Comparison of ENCODE assay signal across 8 mouse cellular contexts in the genomic region with DNA sequence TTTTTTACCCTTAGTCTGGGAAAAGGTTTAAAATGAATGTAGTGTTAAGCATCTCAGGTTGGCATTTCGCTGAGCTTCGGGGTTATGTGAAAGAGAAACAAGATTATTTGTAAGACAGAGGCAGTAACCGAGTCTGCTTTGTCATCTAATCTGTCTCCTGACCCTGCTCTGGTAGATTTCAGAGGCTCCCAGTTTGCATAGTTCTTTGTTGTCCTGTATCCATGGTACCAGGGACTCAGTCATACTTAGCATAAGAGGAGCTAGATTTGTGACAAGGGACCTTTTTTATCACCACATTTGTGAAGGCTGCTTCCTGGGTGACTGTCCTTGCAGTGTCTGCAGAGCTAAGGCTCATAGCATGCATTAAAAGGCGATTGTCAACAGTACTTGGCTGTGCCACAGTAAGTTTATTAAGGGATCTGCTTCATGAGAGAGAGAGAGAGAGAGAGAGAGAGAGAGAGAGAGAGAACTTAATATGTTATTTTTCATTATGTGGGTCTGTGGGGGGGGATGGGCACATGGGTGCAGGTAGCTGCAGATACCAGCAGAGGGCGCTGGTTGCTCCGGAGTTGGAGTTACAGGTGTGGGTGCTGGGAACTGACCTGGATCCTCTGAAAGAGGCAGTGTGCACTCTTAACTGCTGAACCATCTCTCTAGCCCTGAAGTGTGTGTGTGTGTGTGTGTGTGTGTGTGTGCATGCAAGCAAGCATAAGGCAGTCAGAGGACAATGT. TPM values are rescaled to one million over a fixed set of nuclear protein-coding genes. Genes with fewer than 3 reads are reported as not detected.
DNase-seq lines count a peak whose midpoint lies in the region; ATAC-seq and TF ChIP-seq lines count a peak whose summit lies in the region.

No protein-coding gene starts in this region.

- no peak overlapping the region for H3K9ac ChIP-seq in embryonic facial prominence, embryonic 13.5 days
- no peak overlapping the region for H3K9ac ChIP-seq in liver, embryonic 14.5 days (replicated peaks)

- DNase-seq in embryonic facial prominence, embryonic 10.5 days (ENCODE audit: low spot score) = no peak
- DNase-seq in 3134 (ENCODE audit: extremely low read depth, insufficient read length, low spot score) = peak; percentile 45
- no peak for DNase-seq in liver, embryonic 14.5 days (ENCODE audit: low read depth in 3 of 3, low spot score in 3 of 3)
- peak; percentile 35 for DNase-seq in thymus, postnatal 0 days (ENCODE audit: low spot score)
- DNase-seq in gastrocnemius, postnatal 14 days = no peak
- DNase-seq in ovary, adult 18-20 months (ENCODE audit: low spot score) = no peak

- H3K9me3 ChIP-seq in embryonic facial prominence, embryonic 13.5 days = no peaks in the 10 kb centered on the region
- no peaks in the 10 kb centered on the region for H3K9me3 ChIP-seq in embryonic facial prominence, embryonic 10.5 days
- H3K9me3 ChIP-seq in liver, embryonic 14.5 days (ENCODE audit: control insufficient read depth, low read length) = no peaks in the 10 kb centered on the region

- intact Hi-C loops in gastrocnemius, postnatal 14 days (cut with DNase I; ENCODE audit: low total_unique reads) = no loop called here

- no peak overlapping the region for H3K27ac ChIP-seq in embryonic facial prominence, embryonic 13.5 days
- no peak overlapping the region for H3K27ac ChIP-seq in embryonic facial prominence, embryonic 10.5 days (replicated peaks)
- no peak overlapping the region for H3K27ac ChIP-seq in bone marrow macrophage, adult 2 months (ENCODE audit: insufficient read depth, low read depth, low read length)
- H3K27ac ChIP-seq in liver, embryonic 14.5 days = no peak overlapping the region

- peak overlapping the region; percentile 40 for H3K4me2 ChIP-seq in embryonic facial prominence, embryonic 13.5 days
- no peak overlapping the region for H3K4me2 ChIP-seq in liver, embryonic 14.5 days (ENCODE audit: low read depth)

- no peaks in the 10 kb centered on the region for H3K27me3 ChIP-seq in embryonic facial prominence, embryonic 13.5 days
- peaks cover 20% of the 10 kb centered on the region; the same call in 1 of the 2 replicates for H3K27me3 ChIP-seq in embryonic facial prominence, embryonic 10.5 days (replicated peaks; ENCODE audit: low read depth, poor library complexity, severe bottlenecking)
- no peaks in the 10 kb centered on the region for H3K27me3 ChIP-seq in liver, embryonic 14.5 days (ENCODE audit: control insufficient read depth, insufficient read depth, low read length)

- no peaks in the 10 kb centered on the region for H3K36me3 ChIP-seq in embryonic facial prominence, embryonic 13.5 days
- H3K36me3 ChIP-seq in embryonic facial prominence, embryonic 10.5 days (replicated peaks) = no peaks in the 10 kb centered on the region
- H3K36me3 ChIP-seq in liver, embryonic 14.5 days (replicated peaks; ENCODE audit: control insufficient read depth, insufficient read depth, low read depth) = no peaks in the 10 kb centered on the region

- WGBS in embryonic facial prominence, embryonic 13.5 days = 47% methylated on average over 6 of the region's 6 CpGs
- WGBS in embryonic facial prominence, embryonic 10.5 days = 48% methylated on average over 6 of the region's 6 CpGs
- 35% methylated on average over 6 of the region's 6 CpGs for WGBS in liver, embryonic 14.5 days (ENCODE audit: insufficient replicate concordance)

- 0 out of 2 replicates have a peak, but pooled peaks have one; percentile 12 for TF ChIP-seq CTCF in bone marrow macrophage, adult 2 months (IDR thresholded peaks at IDR 0.05; ENCODE audit: low read depth, low read length)
- TF ChIP-seq CTCF in liver, embryonic 14.5 days (IDR thresholded peaks at IDR 0.05; ENCODE audit: low read depth) = peak; percentile 64

- ATAC-seq in embryonic facial prominence, embryonic 13.5 days (ENCODE audit: insufficient number of reproducible peaks, insufficient read depth, low FRiP score, low TSS enrichment, low read depth) = no peak
- ATAC-seq in liver, embryonic 14.5 days (ENCODE audit: insufficient read depth) = no peak

- no peak overlapping the region for H3K4me3 ChIP-seq in embryonic facial prominence, embryonic 13.5 days
- H3K4me3 ChIP-seq in embryonic facial prominence, embryonic 10.5 days = no peak overlapping the region
- no peak overlapping the region for H3K4me3 ChIP-seq in bone marrow macrophage, adult 2 months (ENCODE audit: insufficient read depth, low read length)
- H3K4me3 ChIP-seq in liver, embryonic 14.5 days (ENCODE audit: insufficient read depth in 1 of 2, low read depth in 2 of 2, low read length in 2 of 2) = no peak overlapping the region

- no peak for TF ChIP-seq POLR2A in bone marrow macrophage, adult 2 months (IDR thresholded peaks at IDR 0.05; ENCODE audit: borderline replicate concordance, low read depth, low read length)

- peaks cover 32% of the 10 kb centered on the region for H3K4me1 ChIP-seq in embryonic facial prominence, embryonic 13.5 days
- H3K4me1 ChIP-seq in embryonic facial prominence, embryonic 10.5 days = peaks cover 52% of the 10 kb centered on the region
- H3K4me1 ChIP-seq in bone marrow macrophage, adult 2 months (ENCODE audit: control insufficient read depth, insufficient read depth, low read length) = 0 out of 2 replicates have a peak, but pooled peaks cover 3% of the 10 kb centered on the region
- no peaks in the 10 kb centered on the region for H3K4me1 ChIP-seq in liver, embryonic 14.5 days (replicated peaks; ENCODE audit: control insufficient read depth in 2 of 2, insufficient read depth in 2 of 2, low read length in 1 of 2)

- TF ChIP-seq EP300 in liver, embryonic 14.5 days (IDR thresholded peaks at IDR 0.05; ENCODE audit: low read depth) = no peak

RNA-seq across cellular contexts. Expression of a gene that starts 3.3 kb away (rescaled TPM):
- polyA plus RNA-seq in embryonic facial prominence, embryonic 13.5 days (2015; fragmentation: Nextera tagmentation; extraction: Ambion mirVana) = 0.24 TPM in 1 of 2 replicates, not detected in the other
- not detected in 2 replicates for polyA plus RNA-seq in embryonic facial prominence, embryonic 10.5 days (2016; fragmentation: Nextera tagmentation; extraction: Ambion mirVana)
- not detected in 2 replicates for polyA plus RNA-seq in bone marrow macrophage, adult 2 months (2012; ENCODE audit: insufficient read depth, insufficient read length, missing spikeins)
- not detected in 2 replicates for polyA plus RNA-seq in liver, embryonic 14.5 days (2012; rRNA removed)
- polyA plus RNA-seq in liver, embryonic 14.5 days (2014; fragmentation: Nextera tagmentation; extraction: Ambion mirVana) = 0.13 TPM in 1 of 2 replicates, not detected in the other
- 0.07 and 0.31 TPM in 2 replicates for polyA plus RNA-seq in thymus, postnatal 0 days (2015; fragmentation: Nextera tagmentation; extraction: Ambion mirVana)
- total RNA-seq in gastrocnemius, postnatal 14 days (2021) = not detected

Comparison
In these comparisons a context has a peak if more than half of its experiments do, and no peak if none do; other contexts are left out.
1. DNase-seq: peak in 3134 (single experiment) and thymus, postnatal 0 days (single experiment); none in embryonic facial prominence, embryonic 10.5 days (single experiment), liver, embryonic 14.5 days (0 of 3), gastrocnemius, postnatal 14 days (single experiment) and ovary, adult 18-20 months (single experiment).